Mouse (Mus musculus): ENCODE data around the gene Olfr906. TPM values are rescaled to one million over a fixed set of nuclear protein-coding genes. Genes with fewer than 3 reads are reported as not detected.

Gene Olfr906
- not detected for total RNA-seq (2023)

GRCm38 (mm10) chr9:38486785-38487184 lies at the start of gene Olfr906:
Gene Olfr906 (plus strand): TSS chr9:38487085.

GRCm38 (mm10) chr9:38447352-38447751 lies 39.5 kb upstream of the Olfr906 start, which contains the start of gene Olfr902:
Gene Olfr902 (plus strand): TSS chr9:38447652.

GRCm38 (mm10) chr9:38462844-38463243 lies 24.0 kb upstream of the Olfr906 start, which contains the start of gene Olfr904:
Gene Olfr904 (plus strand): TSS chr9:38463144.

GRCm38 (mm10) chr9:38470807-38471206 lies 16.1 kb upstream of the Olfr906 start, which contains the start of gene Olfr905:
Gene Olfr905 (plus strand): TSS chr9:38471107.

GRCm38 (mm10) chr9:38495501-38495900 lies 8.6 kb downstream of the Olfr906 start, which contains the start of gene Olfr907:
Gene Olfr907 (plus strand): TSS chr9:38495801.

GRCm38 (mm10) chr9:38521280-38521679 lies 34.4 kb downstream of the Olfr906 start, which contains the start of gene Olfr911-ps1:
Gene Olfr911-ps1 (plus strand): TSS chr9:38521580.

GRCm38 (mm10) chr9:38537549-38537948 lies 50.7 kb downstream of the Olfr906 start, which contains the start of gene Olfr910:
Gene Olfr910 (plus strand): TSS chr9:38537849.

Other genes starting within 250 kb of the Olfr906 start
- not detected for gene Olfr143, start 234.3 kb upstream of the Olfr906 start, total RNA-seq (2023)
- gene Olfr895, start 219.2 kb upstream of the Olfr906 start, total RNA-seq (2023), result not detected
- gene Olfr896-ps1, start 196.0 kb upstream of the Olfr906 start, total RNA-seq (2023), result not detected
- gene Olfr25, start 158.0 kb upstream of the Olfr906 start, total RNA-seq (2023), result not detected
- gene Olfr898, start 138.7 kb upstream of the Olfr906 start, total RNA-seq (2023), result not detected
- gene Olfr250, start 120.2 kb upstream of the Olfr906 start, total RNA-seq (2023), result not detected
- gene Olfr251, start 110.0 kb upstream of the Olfr906 start, total RNA-seq (2023), result not detected
- not detected for gene Olfr147, start 85.4 kb upstream of the Olfr906 start, total RNA-seq (2023)
- not detected for gene Olfr901, start 57.6 kb upstream of the Olfr906 start, total RNA-seq (2023)
- gene Olfr902, start 39.4 kb upstream of the Olfr906 start, total RNA-seq (2023), result not detected
- not detected for gene Olfr904, start 23.9 kb upstream of the Olfr906 start, total RNA-seq (2023)
- gene Olfr905, start 16.0 kb upstream of the Olfr906 start, total RNA-seq (2023), result not detected
- gene Olfr907, start 8.7 kb downstream of the Olfr906 start, total RNA-seq (2023), result not detected
- not detected for gene Olfr911-ps1, start 34.5 kb downstream of the Olfr906 start, total RNA-seq (2023)
- not detected for gene Olfr910, start 50.8 kb downstream of the Olfr906 start, total RNA-seq (2023)
- not detected for gene Olfr912, start 93.1 kb downstream of the Olfr906 start, total RNA-seq (2023)
- not detected for gene Olfr913, start 105.7 kb downstream of the Olfr906 start, total RNA-seq (2023)
- gene Olfr914, start 118.0 kb downstream of the Olfr906 start, total RNA-seq (2023), result not detected
- not detected for gene Olfr916, start 172.8 kb downstream of the Olfr906 start, total RNA-seq (2023)
- gene Olfr917, start 178.8 kb downstream of the Olfr906 start, total RNA-seq (2023), result not detected
- gene Olfr918, start 187.5 kb downstream of the Olfr906 start, total RNA-seq (2023), result not detected
- not detected for gene Olfr919, start 216.6 kb downstream of the Olfr906 start, total RNA-seq (2023)
- 10 to 100 TPM in 1 of 2 experiments, 1 to 10 TPM in 1; 8.4 to 11.4 TPM for gene Vwa5a, start 231.2 kb downstream of the Olfr906 start, total RNA-seq (2023)